Mouse (Mus musculus) embryonic facial prominence, embryonic 14.5 days (tissue): Measurements from ENCODE around the gene Palm2. TPM values are rescaled to one million over a fixed set of nuclear protein-coding genes. Genes with fewer than 3 reads are reported as not detected.

Experiments used
- ATAC-seq: fragments of 200-750 bp; cut with Nextera tagmentation; 2 replicates; pipeline ENCODE4 v1.8.0; 2017; ENCODE audit warnings: low read depth, moderate number of reproducible peaks, moderate TSS enrichment
- DNase-seq: peaks from one replicate; pipeline ENCODE4 v3.0.0-alpha.2; 2015; ENCODE audit warnings: low spot score
- H3K27ac ChIP-seq: fragments of 300-500 bp; sonication (generic); replicated peaks from 2 replicates; pipeline ENCODE4 v1.5.1; 2014; ENCODE audit warnings: low read depth, mild to moderate bottlenecking, low read length, moderate library complexity
- H3K27me3 ChIP-seq: fragments of 300-500 bp; sonication (generic); replicated peaks from 2 replicates; pipeline ENCODE4 v1.6.1; 2014; ENCODE audit warnings: low read length; ENCODE audit not compliant: control insufficient read depth, insufficient read depth
- H3K36me3 ChIP-seq: fragments of 300-500 bp; sonication (generic); 2 replicates; pipeline ENCODE4 v1.6.1; 2014; ENCODE audit warnings: low read length, mixed read lengths; ENCODE audit not compliant: control insufficient read depth, insufficient read depth
- H3K4me1 ChIP-seq: fragments of 300-500 bp; sonication (generic); 2 replicates; pipeline ENCODE4 v1.6.1; 2014; ENCODE audit warnings: antibody characterized with exemption, low read length; ENCODE audit not compliant: control insufficient read depth, insufficient read depth
- H3K4me2 ChIP-seq: fragments of 300-500 bp; sonication (generic); 2 replicates; pipeline ENCODE4 v1.6.1; 2014; ENCODE audit warnings: low read depth, mild to moderate bottlenecking, low read length, moderate library complexity, mixed read lengths
- H3K4me3 ChIP-seq: fragments of 300-500 bp; sonication (generic); 2 replicates; pipeline ENCODE4 v1.5.1; 2014; ENCODE audit warnings: low read depth, mild to moderate bottlenecking, low read length
- H3K9ac ChIP-seq: fragments of 300-500 bp; sonication (generic); 2 replicates; pipeline ENCODE4 v1.6.1; 2014; ENCODE audit warnings: low read depth, mild to moderate bottlenecking, low read length, moderate library complexity, mixed read lengths
- H3K9me3 ChIP-seq: fragments of 300-500 bp; sonication (generic); 2 replicates; pipeline ENCODE4 v1.6.1; 2016; ENCODE audit warnings: low read length; ENCODE audit not compliant: control insufficient read depth
- WGBS: fragments of 180-500 bp; shearing (Covaris S2); extraction: QIAGEN DNeasy Blood & Tissue Kit; methylation state at CpG from one replicate; pipeline ENCODE4 v1.1.7; 2014; 5-methylcytosine and 5-hydroxymethylcytosine counted together
- polyA plus RNA-seq: library from polyadenylated mRNA; unstranded; fragments of >200 nt; fragmentation: Nextera tagmentation; extraction: Ambion mirVana; gene quantifications from 2 replicates; pipeline ENCODE4 v1.2.1, GENCODE M21; 2014

Gene Palm2
- polyA plus RNA-seq, 1 experiment from 2014 or later: 7.6 TPM

DNA sequence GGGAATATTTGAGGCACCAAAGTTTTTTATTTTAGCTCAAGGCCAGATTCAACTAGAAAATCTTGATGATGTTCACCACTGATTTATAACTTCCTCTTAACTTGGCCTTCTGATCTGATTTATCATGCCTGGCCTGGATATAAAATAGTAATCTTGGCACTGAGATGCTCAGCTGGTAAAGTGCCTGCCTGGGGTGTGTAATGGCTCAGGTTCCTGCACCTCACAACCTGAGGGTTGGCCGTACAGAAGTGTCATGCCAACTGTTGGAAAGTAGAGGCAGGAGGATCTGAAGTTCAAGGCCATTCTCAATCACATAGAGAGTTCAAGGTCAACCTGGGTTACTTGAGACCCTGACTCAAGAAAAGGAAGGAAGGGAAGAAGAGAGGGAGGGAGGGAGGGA, 191.3 kb downstream of the Palm2 start:
- H3K9ac ChIP-seq: no peak overlapping the region
- H3K36me3 ChIP-seq: no peaks in the 10 kb centered on the region
- no peak for DNase-seq
- H3K4me1 ChIP-seq: 0 out of 2 replicates have a peak, but pooled peaks cover 1% of the 10 kb centered on the region
- no peak overlapping the region for H3K4me2 ChIP-seq
- WGBS: 94% methylated on average over 1 of the region's 1 CpGs
- H3K9me3 ChIP-seq: no peaks in the 10 kb centered on the region
- H3K4me3 ChIP-seq: no peak overlapping the region
- ATAC-seq: no peak
- no peak overlapping the region for H3K27ac ChIP-seq
- H3K27me3 ChIP-seq: no peaks in the 10 kb centered on the region

DNA sequence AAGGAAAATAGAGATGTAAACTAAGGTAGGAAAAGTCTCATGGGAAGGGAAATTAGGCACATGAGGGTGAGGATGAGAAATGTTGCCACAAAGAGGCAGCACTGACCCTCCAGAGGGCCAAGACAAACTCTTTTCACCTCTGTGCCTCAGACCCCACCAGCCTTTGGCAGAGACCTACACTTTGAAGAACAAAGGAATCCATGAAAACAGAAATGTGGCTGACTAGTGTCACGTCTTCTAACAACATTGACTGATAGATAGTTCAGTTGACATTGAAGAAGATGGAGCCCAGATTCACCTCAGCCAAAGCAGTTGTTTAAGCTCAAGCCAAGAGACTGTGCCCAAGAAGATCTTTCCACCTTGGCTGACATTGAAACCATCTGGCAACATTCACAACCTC, 191.7 kb downstream of the Palm2 start:
- Histone ChIP-seq H3K9ac (no peak overlapping the region), H3K36me3 (no peaks in the 10 kb centered on the region), H3K9me3 (no peaks in the 10 kb centered on the region), H3K4me2 (no peak overlapping the region), H3K27me3 (no peaks in the 10 kb centered on the region), H3K4me1 (0 out of 2 replicates have a peak, but pooled peaks cover 5% of the 10 kb centered on the region), H3K27ac (no peak overlapping the region), H3K4me3 (no peak overlapping the region)
- ATAC-seq (no peak), DNase-seq (no peak)
- WGBS: 64% methylated on average over 1 of the region's 1 CpGs

GRCm38 (mm10) chr4:57626921-57627320, 192.9 kb downstream of the Palm2 start:
- Histone ChIP-seq H3K27ac (no peak overlapping the region), H3K27me3 (no peaks in the 10 kb centered on the region), H3K4me1 (peaks cover 8% of the 10 kb centered on the region; the same call in 1 of the 2 replicates), H3K4me3 (no peak overlapping the region), H3K9ac (no peak overlapping the region), H3K36me3 (no peaks in the 10 kb centered on the region), H3K9me3 (no peaks in the 10 kb centered on the region), H3K4me2 (no peak overlapping the region)
- 66% methylated on average over 5 of the region's 5 CpGs for WGBS
- DNase-seq (no peak), ATAC-seq (no peak; the same call in 1 of the 2 replicates)

- DNase-seq: no peak
- Histone ChIP-seq H3K36me3 (no peaks in the 10 kb centered on the region), H3K9ac (no peak overlapping the region), H3K4me2 (no peak overlapping the region), H3K27me3 (no peaks in the 10 kb centered on the region), H3K4me1 (peaks cover 29% of the 10 kb centered on the region), H3K4me3 (no peak overlapping the region), H3K27ac (no peak overlapping the region), H3K9me3 (no peaks in the 10 kb centered on the region)
- 80% methylated on average over 5 of the region's 5 CpGs for WGBS
- ATAC-seq: no peak
Observed at GRCm38 (mm10) chr4:57632386-57632785, 198.3 kb downstream of the Palm2 start.

DNA sequence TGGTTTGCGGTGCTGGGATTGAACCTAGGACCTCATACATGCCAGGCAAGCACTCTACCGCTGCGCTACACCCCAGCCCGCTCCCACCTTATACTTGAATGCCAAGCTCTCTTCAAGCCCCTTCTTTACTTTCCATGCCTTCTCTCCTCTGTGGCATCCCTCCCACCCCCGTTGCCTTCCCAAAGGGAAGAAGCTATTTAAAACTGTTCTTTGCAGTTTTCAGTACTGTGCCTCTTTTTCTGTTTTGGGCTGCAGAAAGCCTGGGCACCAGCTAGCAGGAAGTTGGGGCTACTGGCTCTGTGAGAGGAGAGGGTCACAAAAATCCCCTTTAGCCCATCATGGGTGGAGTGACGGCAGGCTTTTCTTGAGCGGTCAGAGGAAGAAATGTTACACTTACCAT, 199.0 kb downstream of the Palm2 start:
- peaks cover 34% of the 10 kb centered on the region for H3K4me1 ChIP-seq
- no peak overlapping the region for H3K27ac ChIP-seq
- ATAC-seq: no peak
- no peak overlapping the region for H3K9ac ChIP-seq
- H3K4me2 ChIP-seq: no peak overlapping the region
- WGBS: 90% methylated on average over 7 of the region's 7 CpGs
- H3K27me3 ChIP-seq: no peaks in the 10 kb centered on the region
- no peak for DNase-seq
- H3K9me3 ChIP-seq: no peaks in the 10 kb centered on the region
- H3K36me3 ChIP-seq: no peaks in the 10 kb centered on the region
- no peak overlapping the region for H3K4me3 ChIP-seq

- DNase-seq (no peak), ATAC-seq (no peak)
- no peaks in the 10 kb centered on the region for H3K27me3 ChIP-seq
- H3K4me2 ChIP-seq: no peak overlapping the region
- no peaks in the 10 kb centered on the region for H3K36me3 ChIP-seq
- no peak overlapping the region for H3K4me3 ChIP-seq
- H3K9ac ChIP-seq: no peak overlapping the region
- WGBS: 31% methylated on average over 1 of the region's 1 CpGs
- peaks cover 45% of the 10 kb centered on the region for H3K4me1 ChIP-seq
- no peak overlapping the region for H3K27ac ChIP-seq
- H3K9me3 ChIP-seq: no peaks in the 10 kb centered on the region
Observed at GRCm38 (mm10) chr4:57634956-57635355, 200.9 kb downstream of the Palm2 start.

GRCm38 (mm10) chr4:57636782-57637482, 202.9 kb downstream of the Palm2 start:
- DNase-seq: peak; percentile 63
- 46% methylated on average over 9 of the region's 9 CpGs for WGBS
- H3K27me3 ChIP-seq: no peaks in the 10 kb centered on the region
- H3K36me3 ChIP-seq: no peaks in the 10 kb centered on the region
- H3K4me1 ChIP-seq: peaks cover 36% of the 10 kb centered on the region
- H3K4me2 ChIP-seq: no peak overlapping the region
- no peak overlapping the region for H3K27ac ChIP-seq
- no peaks in the 10 kb centered on the region for H3K9me3 ChIP-seq
- no peak overlapping the region for H3K9ac ChIP-seq
- H3K4me3 ChIP-seq: no peak overlapping the region
- ATAC-seq: no peak

DNA sequence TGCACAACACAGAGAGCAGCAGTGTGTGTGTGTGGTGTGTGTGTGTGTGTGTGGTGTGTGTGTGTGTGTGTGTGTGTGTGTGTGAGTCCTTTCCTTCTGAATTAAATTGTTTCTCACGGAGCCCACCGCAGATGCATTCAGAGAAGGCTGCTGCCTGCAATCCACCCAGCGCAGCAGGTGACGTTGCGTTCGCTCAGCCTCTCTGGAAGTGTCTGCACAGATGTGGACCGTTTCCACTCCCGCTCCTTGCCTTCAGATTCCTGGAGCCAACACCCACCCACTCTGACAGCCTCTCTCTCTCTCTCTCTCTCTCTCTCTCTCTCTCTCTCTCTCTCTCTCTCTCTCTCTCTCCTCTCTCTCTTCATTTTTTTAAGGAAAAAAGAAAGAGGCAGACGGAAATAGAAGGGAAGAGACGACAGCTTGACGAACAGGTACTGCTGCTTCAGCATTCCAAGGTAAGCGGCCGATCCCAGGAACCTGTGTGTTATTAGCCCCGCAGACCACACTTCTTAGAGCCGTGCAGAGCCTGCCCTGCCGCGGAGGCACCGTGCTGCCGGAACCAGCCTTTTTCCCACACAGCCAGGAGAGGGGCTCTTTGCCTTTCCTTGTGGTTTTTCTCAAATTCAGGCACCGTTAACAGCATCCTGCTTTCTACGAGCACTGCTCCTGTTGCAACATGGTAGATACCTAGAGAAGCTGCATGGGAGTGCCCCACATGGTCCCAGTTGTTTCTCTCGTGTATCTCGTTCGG, 203.8 kb downstream of the Palm2 start:
- peak; percentile 67 for DNase-seq
- peak overlapping the region; percentile 64 for H3K4me2 ChIP-seq
- H3K36me3 ChIP-seq: no peaks in the 10 kb centered on the region
- H3K27ac ChIP-seq: no peak overlapping the region
- H3K4me3 ChIP-seq: peak overlapping the region; percentile 30
- ATAC-seq: peak; percentile 68; the same call in 1 of the 2 replicates
- H3K9ac ChIP-seq: peak overlapping the region; percentile 60
- WGBS: 21% methylated on average over 24 of the region's 24 CpGs
- no peaks in the 10 kb centered on the region for H3K27me3 ChIP-seq
- no peaks in the 10 kb centered on the region for H3K9me3 ChIP-seq
- H3K4me1 ChIP-seq: peaks cover 36% of the 10 kb centered on the region
